Mouse (Mus musculus) cerebellum, adult 2 months (tissue): ENCODE measurements around the gene Mfsd8.
"Not testable (repeated sequence)": the region's sequence is repeated elsewhere in the genome, so short reads cannot be mapped to it uniquely, and the experiment has no call there.

Experiments used
- CTCF ChIP-seq: fragments of 200-500 bp; IDR thresholded peaks from 2 replicates; pipeline ENCODE4 v1.5.1; 2011; ENCODE audit warnings: low read depth, mild to moderate bottlenecking, control low read depth, low read length, moderate library complexity, borderline replicate concordance; ENCODE audit not compliant: insufficient read depth
- POLR2A ChIP-seq: fragments of 200-500 bp; IDR thresholded peaks from 2 replicates; pipeline ENCODE4 v1.6.1; 2011; ENCODE audit warnings: low read length, control low read depth, borderline replicate concordance; ENCODE audit not compliant: insufficient read depth

DNA sequence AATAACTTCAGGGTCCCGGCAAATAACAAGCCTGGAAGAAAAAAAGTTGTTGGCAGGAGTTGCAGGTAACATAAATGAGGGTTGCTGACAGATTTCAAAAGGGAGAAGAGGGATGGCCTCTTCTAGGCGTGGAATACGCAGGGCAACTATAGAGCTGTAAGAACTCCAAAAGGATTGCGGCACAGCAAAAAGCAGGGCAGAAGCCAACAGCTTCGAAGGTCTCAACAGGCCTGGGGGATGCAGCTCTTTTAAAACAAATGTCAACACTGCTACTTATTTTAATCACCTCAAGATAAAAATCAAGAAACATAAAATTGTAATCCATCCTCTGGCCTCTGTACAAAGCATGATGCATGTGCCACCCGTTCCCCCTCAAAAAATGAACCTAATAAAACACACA, 1.2 kb downstream of the Mfsd8 start:
- TF ChIP-seq POLR2A, CTCF: not testable (repeated sequence)
